Mouse (Mus musculus) ES-Bruce4 (cell line): ENCODE data around the gene Ajap1. TPM values are rescaled to one million over a fixed set of nuclear protein-coding genes. Genes with fewer than 3 reads are reported as not detected.

Experiments used
- H3K27ac ChIP-seq: 2 replicates; pipeline ENCODE4 v1.5.1; 2012; ENCODE audit warnings: low read length, inconsistent platforms; ENCODE audit not compliant: insufficient read depth
- H3K27me3 ChIP-seq: 2 replicates; pipeline ENCODE4 v1.6.1; 2012; ENCODE audit warnings: mild to moderate bottlenecking, low read length, inconsistent platforms; ENCODE audit not compliant: control insufficient read depth, poor library complexity, insufficient read depth, severe bottlenecking
- H3K36me3 ChIP-seq: 2 replicates; pipeline ENCODE4 v1.6.1; 2012; ENCODE audit warnings: inconsistent platforms, mild to moderate bottlenecking, low read length, moderate library complexity; ENCODE audit not compliant: control insufficient read depth, poor library complexity, insufficient read depth, severe bottlenecking
- H3K4me1 ChIP-seq: one replicate; pipeline ENCODE4 v1.8.1; 2011; ENCODE audit warnings: low read length; ENCODE audit not compliant: control insufficient read depth, insufficient read depth
- H3K4me3 ChIP-seq: 2 replicates; pipeline ENCODE4 v1.5.1; 2011; ENCODE audit warnings: low read depth, mild to moderate bottlenecking, low read length
- H3K9ac ChIP-seq: 2 replicates; pipeline ENCODE4 v1.6.1; 2012; ENCODE audit warnings: low read depth, mild to moderate bottlenecking, inconsistent platforms; ENCODE audit not compliant: poor library complexity, severe bottlenecking
- H3K9me3 ChIP-seq: replicated peaks from 2 replicates; pipeline ENCODE4 v1.6.1; 2012; ENCODE audit warnings: mild to moderate bottlenecking, low read length, inconsistent platforms; ENCODE audit not compliant: control insufficient read depth, poor library complexity, insufficient read depth, severe bottlenecking
- CTCF ChIP-seq: IDR thresholded peaks from one replicate; pipeline ENCODE4 v1.8.1; 2011; ENCODE audit warnings: low read depth, low read length
- EP300 ChIP-seq: IDR thresholded peaks from 2 replicates; pipeline ENCODE4 v1.6.1; 2011; ENCODE audit warnings: low read depth, low read length; ENCODE audit not compliant: insufficient read depth
- POLR2A ChIP-seq: IDR thresholded peaks from one replicate; pipeline ENCODE4 v1.8.1; 2011; ENCODE audit warnings: low read length; ENCODE audit not compliant: insufficient read depth
- polyA plus RNA-seq: library from polyadenylated mRNA; stranded (reverse); fragments of >200 nt; gene quantifications from 2 replicates; pipeline ENCODE4 v1.2.4, GENCODE M21; 2011; ENCODE audit warnings: low read depth; ENCODE audit not compliant: missing spikeins, insufficient read depth, insufficient read length

Gene Ajap1
- polyA plus RNA-seq, 1 experiment = not detected

- TF ChIP-seq POLR2A (no peak), CTCF (no peak), EP300 (no peak)
- no peak overlapping the region for H3K4me3 ChIP-seq
- no peaks in the 10 kb centered on the region for H3K4me1 ChIP-seq
Observed at GRCm38 (mm10) chr4:153387478-153387877, 95.1 kb downstream of the Ajap1 start.

GRCm38 (mm10) chr4:153381433-153381832, 101.2 kb downstream of the Ajap1 start:
- no peak for TF ChIP-seq POLR2A
- TF ChIP-seq CTCF = no peak
- no peak for TF ChIP-seq EP300
- Histone ChIP-seq H3K27ac (no peak overlapping the region), H3K9me3 (no peaks in the 10 kb centered on the region), H3K36me3 (no peaks in the 10 kb centered on the region), H3K4me1 (no peaks in the 10 kb centered on the region), H3K4me3 (no peak overlapping the region), H3K9ac (no peak overlapping the region), H3K27me3 (no peaks in the 10 kb centered on the region)

More at GRCm38 (mm10) chr4:153387478-153387877, 95.1 kb downstream of the Ajap1 start:
- H3K27ac ChIP-seq = no peak overlapping the region
- H3K27me3 ChIP-seq = no peaks in the 10 kb centered on the region
- H3K9me3 ChIP-seq = no peaks in the 10 kb centered on the region
- no peak overlapping the region for H3K9ac ChIP-seq
- no peaks in the 10 kb centered on the region for H3K36me3 ChIP-seq

- no peaks in the 10 kb centered on the region for H3K36me3 ChIP-seq
- H3K27me3 ChIP-seq = no peaks in the 10 kb centered on the region
- H3K4me1 ChIP-seq = no peaks in the 10 kb centered on the region
- no peak overlapping the region for H3K27ac ChIP-seq
- H3K9ac ChIP-seq = no peak overlapping the region
- H3K4me3 ChIP-seq = no peak overlapping the region
- TF ChIP-seq EP300 (no peak), CTCF (no peak), POLR2A (no peak)
- H3K9me3 ChIP-seq = no peaks in the 10 kb centered on the region
Observed at GRCm38 (mm10) chr4:153380885-153381284, 101.7 kb downstream of the Ajap1 start.

GRCm38 (mm10) chr4:153377981-153378380, 104.6 kb downstream of the Ajap1 start:
- no peak overlapping the region for H3K27ac ChIP-seq
- no peaks in the 10 kb centered on the region for H3K36me3 ChIP-seq
- TF ChIP-seq CTCF (peak; percentile 63), POLR2A (no peak)
- H3K9ac ChIP-seq = no peak overlapping the region
- H3K4me3 ChIP-seq = no peak overlapping the region
- no peaks in the 10 kb centered on the region for H3K27me3 ChIP-seq
- no peaks in the 10 kb centered on the region for H3K9me3 ChIP-seq
- no peaks in the 10 kb centered on the region for H3K4me1 ChIP-seq

- no peak overlapping the region for H3K9ac ChIP-seq
- no peaks in the 10 kb centered on the region for H3K36me3 ChIP-seq
- TF ChIP-seq EP300 = no peak
- no peak for TF ChIP-seq CTCF
- TF ChIP-seq POLR2A = no peak
- no peak overlapping the region for H3K27ac ChIP-seq
- no peaks in the 10 kb centered on the region for H3K9me3 ChIP-seq
- H3K4me3 ChIP-seq = no peak overlapping the region
- no peaks in the 10 kb centered on the region for H3K4me1 ChIP-seq
- no peaks in the 10 kb centered on the region for H3K27me3 ChIP-seq
Observed at GRCm38 (mm10) chr4:153374233-153374632, 108.4 kb downstream of the Ajap1 start.

- Histone ChIP-seq H3K4me3 (no peak overlapping the region), H3K9ac (no peak overlapping the region), H3K9me3 (no peaks in the 10 kb centered on the region), H3K36me3 (no peaks in the 10 kb centered on the region), H3K27me3 (no peaks in the 10 kb centered on the region), H3K27ac (no peak overlapping the region), H3K4me1 (no peaks in the 10 kb centered on the region)
- TF ChIP-seq EP300 (no peak), POLR2A (no peak), CTCF (no peak)
Observed at GRCm38 (mm10) chr4:153373125-153373524, 109.5 kb downstream of the Ajap1 start.
